Mouse (Mus musculus) embryonic facial prominence, embryonic 11.5 days (tissue): ENCODE data around the gene Ankle1. TPM values are rescaled to one million over a fixed set of nuclear protein-coding genes. Genes with fewer than 3 reads are reported as not detected.

Experiments used
- ATAC-seq: fragments of 200-750 bp; cut with Nextera tagmentation; replicated peaks from 2 replicates; pipeline ENCODE4 v1.8.0; 2017; ENCODE audit warnings: low read depth; ENCODE audit not compliant: insufficient number of reproducible peaks, low FRiP score, low TSS enrichment
- DNase-seq: peaks from one replicate; pipeline ENCODE4 v3.0.0-alpha.2; 2015; ENCODE audit warnings: low spot score
- H3K27ac ChIP-seq: fragments of 300-500 bp; sonication (generic); replicated peaks from 2 replicates; pipeline ENCODE4 v1.5.1; 2014; ENCODE audit warnings: mild to moderate bottlenecking, low read depth, low read length, control low read depth
- H3K27me3 ChIP-seq: fragments of 300-500 bp; sonication (generic); 2 replicates; pipeline ENCODE4 v1.6.1; 2014; ENCODE audit warnings: mild to moderate bottlenecking, low read length, moderate library complexity, mixed read lengths; ENCODE audit not compliant: control insufficient read depth, insufficient read depth
- H3K36me3 ChIP-seq: fragments of 300-500 bp; sonication (generic); replicated peaks from 2 replicates; pipeline ENCODE4 v1.6.1; 2014; ENCODE audit warnings: low read depth, mild to moderate bottlenecking, low read length, moderate library complexity, mixed read lengths; ENCODE audit not compliant: control insufficient read depth, insufficient read depth
- H3K4me1 ChIP-seq: fragments of 300-500 bp; sonication (generic); 2 replicates; pipeline ENCODE4 v1.6.1; 2014; ENCODE audit warnings: low read length, mixed read lengths; ENCODE audit not compliant: control insufficient read depth, insufficient read depth
- H3K4me2 ChIP-seq: fragments of 300-500 bp; sonication (generic); 2 replicates; pipeline ENCODE4 v1.6.1; 2014; ENCODE audit warnings: low read depth, mild to moderate bottlenecking, control low read depth, low read length, moderate library complexity
- H3K4me3 ChIP-seq: fragments of 300-500 bp; sonication (generic); 2 replicates; pipeline ENCODE4 v1.5.1; 2014; ENCODE audit warnings: low read depth, low read length, control low read depth
- H3K9ac ChIP-seq: fragments of 300-500 bp; sonication (generic); replicated peaks from 2 replicates; pipeline ENCODE4 v1.6.1; 2014; ENCODE audit warnings: mild to moderate bottlenecking, control low read depth, low read length
- H3K9me3 ChIP-seq: fragments of 300-500 bp; sonication (generic); replicated peaks from 2 replicates; pipeline ENCODE4 v1.6.1; 2016; ENCODE audit warnings: mild to moderate bottlenecking, low read length, inconsistent platforms, mixed read lengths; ENCODE audit not compliant: control insufficient read depth
- WGBS: fragments of 180-500 bp; shearing (Covaris S2); extraction: QIAGEN DNeasy Blood & Tissue Kit; methylation state at CpG from one replicate; pipeline ENCODE4 v1.1.7; 2014; 5-methylcytosine and 5-hydroxymethylcytosine counted together
- polyA plus RNA-seq: library from polyadenylated mRNA; unstranded; fragments of >200 nt; fragmentation: Nextera tagmentation; extraction: Ambion mirVana; gene quantifications from 2 replicates; pipeline ENCODE4 v1.2.1, GENCODE M21; 2014

The Ankle1 gene
- polyA plus RNA-seq, 1 experiment from 2014 or later: 9.0 TPM

DNA sequence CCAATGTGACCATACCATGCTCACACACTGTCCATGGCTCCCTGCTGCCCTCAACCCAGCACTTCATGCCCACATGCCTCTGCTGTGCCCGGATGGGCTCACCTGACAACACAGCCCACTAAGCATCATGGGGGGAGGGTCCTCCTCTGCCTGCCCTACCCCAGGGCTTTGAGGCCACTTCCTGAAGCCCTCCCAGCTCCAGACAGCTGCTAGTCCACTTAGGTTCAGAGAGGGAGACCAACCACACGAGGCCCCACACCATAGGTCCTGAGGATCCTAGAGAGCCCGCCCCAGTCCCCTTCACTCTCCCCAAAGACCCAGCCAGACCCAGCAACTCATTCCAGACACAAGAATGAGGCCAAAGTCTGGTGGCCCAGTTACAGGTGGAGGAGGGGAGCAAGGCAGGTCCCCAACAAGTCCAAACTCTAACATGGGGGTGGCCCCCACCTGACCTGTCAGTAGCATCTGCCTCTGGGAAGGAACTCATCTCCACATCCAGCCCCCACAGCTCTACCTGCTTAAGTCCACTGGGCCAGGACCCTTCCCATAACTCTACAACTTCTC, 26.2 kb upstream of the Ankle1 start:
- no peak for DNase-seq

DNA sequence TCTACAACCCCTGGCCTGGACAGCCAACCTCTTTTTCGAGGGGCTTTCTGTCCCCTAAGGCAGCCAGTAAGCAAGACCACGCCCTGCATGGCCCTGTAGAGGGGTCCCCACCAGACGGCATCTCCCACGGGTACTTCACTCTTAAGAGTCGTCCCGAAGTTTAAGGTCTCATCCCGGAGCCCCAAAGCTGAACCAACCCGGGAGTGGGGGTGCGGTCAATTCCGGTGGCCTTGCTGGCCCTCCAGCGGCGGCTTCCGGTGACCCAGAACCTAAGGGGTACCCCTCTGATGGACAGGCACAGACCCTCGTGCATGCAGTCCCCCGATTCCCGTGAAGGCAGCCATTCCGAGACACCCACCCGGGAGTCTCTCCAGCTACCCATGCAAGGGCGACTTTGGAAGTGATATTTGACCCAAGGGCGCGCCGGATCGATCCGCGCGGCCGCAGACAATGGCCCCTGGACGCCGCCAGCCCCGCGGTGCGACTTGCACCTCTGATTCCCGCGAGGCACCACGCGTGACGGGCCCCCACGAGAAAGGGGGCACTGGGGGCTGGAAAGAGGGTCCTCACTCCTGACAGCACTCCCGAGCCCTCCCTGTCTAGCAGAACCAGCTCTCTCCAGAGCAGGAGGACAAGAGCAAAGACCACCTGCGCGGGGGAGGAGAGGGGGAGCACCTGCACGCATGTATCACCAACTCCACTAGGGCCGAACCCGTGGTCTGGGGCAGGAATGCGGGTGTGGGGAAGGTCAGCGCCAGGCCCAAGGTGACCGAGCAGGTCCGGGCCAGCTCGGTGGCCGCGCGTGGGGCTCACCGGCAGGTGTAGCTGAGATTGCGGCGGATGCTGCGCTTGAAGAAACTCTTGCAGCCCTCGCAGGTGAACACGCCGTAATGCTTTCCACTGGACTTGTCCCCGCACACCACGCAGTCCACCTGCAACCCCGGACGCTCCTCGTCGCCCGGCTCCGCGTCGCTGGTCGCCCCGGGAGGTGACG, 25.3 kb upstream of the Ankle1 start:
- 2% methylated on average over 72 of the region's 72 CpGs for WGBS

More for the DNA sequence above, 26.2 kb upstream of the Ankle1 start:
- Histone ChIP-seq H3K4me3 (peak overlapping the region; percentile 67), H3K27ac (0 out of 2 replicates have a peak overlapping the region, but pooled peaks have one; percentile 8), H3K27me3 (no peaks in the 10 kb centered on the region), H3K36me3 (no peaks in the 10 kb centered on the region), H3K9me3 (no peaks in the 10 kb centered on the region), H3K4me2 (peak overlapping the region; percentile 98), H3K9ac (peak overlapping the region; percentile 67), H3K4me1 (peaks cover 17% of the 10 kb centered on the region)
- WGBS: 34% methylated on average over 3 of the region's 3 CpGs
- no peak for ATAC-seq

DNA sequence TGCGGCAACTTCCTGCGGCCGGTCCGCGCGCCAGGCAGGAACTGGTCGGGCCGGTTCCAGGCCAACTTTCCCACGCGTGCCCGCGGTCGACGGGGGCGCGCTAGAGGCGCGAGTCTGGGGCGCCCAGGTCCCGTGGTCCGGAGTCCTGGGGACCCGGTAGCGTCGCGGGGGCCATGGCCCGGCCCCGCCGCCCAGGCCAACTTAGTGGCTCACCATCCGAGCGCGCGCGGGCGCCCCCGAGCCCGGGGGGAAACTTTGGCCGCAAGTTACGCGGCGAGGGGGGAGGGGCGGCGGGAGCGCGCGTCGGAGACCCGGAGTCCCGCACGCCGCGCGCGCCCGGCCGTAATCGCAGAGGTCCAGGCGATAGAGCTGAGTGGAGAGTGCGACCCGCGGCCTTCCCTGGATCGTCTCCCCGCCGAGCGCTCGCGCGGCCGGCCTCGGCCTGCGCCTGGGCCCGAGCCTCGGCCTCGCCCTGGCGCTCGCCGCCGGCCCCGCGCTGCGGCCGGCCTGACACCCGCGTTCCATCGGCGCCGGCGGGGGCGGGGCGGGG, 24.3 kb upstream of the Ankle1 start, which contains the start of gene Nr2f6:
Nr2f6 (minus strand) TSS at position 540 of the 550 bp plus-strand sequence.
- H3K4me1 ChIP-seq: peaks cover 8% of the 10 kb centered on the region
- no peaks in the 10 kb centered on the region for H3K27me3 ChIP-seq
- H3K9ac ChIP-seq: peak within 1 kb of the TSS; percentile 67
- DNase-seq (peak; percentile 80), ATAC-seq (peak; percentile 50; the same call in 1 of the 2 replicates)
- no peaks in the 10 kb centered on the region for H3K36me3 ChIP-seq
- peak within 1 kb of the TSS; percentile 67 for H3K4me3 ChIP-seq
- H3K9me3 ChIP-seq: no peaks in the 10 kb centered on the region
- peak within 1 kb of the TSS; percentile 92 for H3K27ac ChIP-seq
- WGBS: under 1% methylated on average over 64 of the region's 89 CpGs
- peak within 1 kb of the TSS; percentile 98 for H3K4me2 ChIP-seq

More for the DNA sequence above, 25.3 kb upstream of the Ankle1 start:
- H3K9me3 ChIP-seq: no peaks in the 10 kb centered on the region
- H3K4me3 ChIP-seq: peak overlapping the region; percentile 67
- ATAC-seq (no peak), DNase-seq (peak; percentile 38)
- peak overlapping the region; percentile 98 for H3K4me2 ChIP-seq
- H3K4me1 ChIP-seq: peaks cover 17% of the 10 kb centered on the region
- peak overlapping the region; percentile 92; the same call in 1 of the 2 replicates for H3K27ac ChIP-seq
- no peaks in the 10 kb centered on the region for H3K36me3 ChIP-seq
- H3K27me3 ChIP-seq: no peaks in the 10 kb centered on the region
- H3K9ac ChIP-seq: peak overlapping the region; percentile 67

DNA sequence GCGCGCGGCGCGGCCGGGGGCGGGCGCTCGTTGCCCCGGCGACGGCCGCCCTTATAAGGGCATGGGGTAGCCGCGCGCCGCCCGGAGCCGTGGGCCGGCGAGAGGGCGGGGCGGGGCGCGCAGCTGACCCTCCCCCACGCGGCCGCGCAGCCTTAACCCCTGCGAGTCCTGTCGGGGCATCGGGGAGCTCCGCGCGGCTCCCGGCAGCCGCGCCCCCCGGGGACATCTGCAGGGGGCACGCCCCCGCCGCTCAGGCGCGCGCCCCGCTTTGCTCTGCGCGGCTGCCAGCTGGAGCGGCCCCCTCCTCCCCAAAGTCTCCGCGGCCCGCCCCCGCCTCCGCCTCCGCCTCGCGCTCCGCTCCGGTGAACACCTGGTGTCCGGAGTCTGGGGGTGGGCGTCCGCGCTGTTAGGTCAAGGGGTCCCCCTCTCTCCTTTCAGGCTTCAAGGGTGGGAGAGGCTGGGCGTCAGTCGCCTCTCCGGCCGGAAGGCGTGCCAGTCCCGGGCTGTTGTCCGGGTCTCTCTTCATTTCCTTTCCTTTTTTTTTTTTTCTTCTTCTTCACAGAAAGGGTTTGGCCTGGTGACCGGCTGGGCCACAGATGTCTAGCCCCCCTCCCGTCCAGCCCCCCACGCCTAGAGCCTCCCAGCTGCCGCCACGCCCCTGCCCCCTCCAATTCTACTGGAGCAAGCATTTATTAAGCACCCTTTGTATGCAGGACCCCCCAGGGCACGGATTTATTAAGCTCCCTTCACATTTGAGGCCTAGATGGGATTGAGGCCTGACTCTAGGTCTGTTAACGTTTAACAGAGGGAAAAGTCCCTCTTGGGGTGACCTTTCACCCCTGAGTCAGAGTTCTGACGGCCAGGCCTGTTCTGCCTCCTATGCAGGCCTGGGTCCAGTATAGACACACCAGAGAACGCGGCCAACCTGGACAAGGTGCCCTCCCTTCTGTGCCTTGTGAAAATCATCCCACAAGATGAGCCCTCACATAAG, 23.5 kb upstream of the Ankle1 start:
- Histone ChIP-seq H3K36me3 (no peaks in the 10 kb centered on the region), H3K27me3 (no peaks in the 10 kb centered on the region), H3K27ac (peak overlapping the region; percentile 92), H3K4me1 (peaks cover 8% of the 10 kb centered on the region), H3K9me3 (no peaks in the 10 kb centered on the region), H3K9ac (peak overlapping the region; percentile 67), H3K4me3 (peak overlapping the region; percentile 67), H3K4me2 (peak overlapping the region; percentile 98)
- 1% methylated on average over 62 of the region's 80 CpGs for WGBS
- peak; percentile 84 for ATAC-seq
- DNase-seq: peak; percentile 92

DNA sequence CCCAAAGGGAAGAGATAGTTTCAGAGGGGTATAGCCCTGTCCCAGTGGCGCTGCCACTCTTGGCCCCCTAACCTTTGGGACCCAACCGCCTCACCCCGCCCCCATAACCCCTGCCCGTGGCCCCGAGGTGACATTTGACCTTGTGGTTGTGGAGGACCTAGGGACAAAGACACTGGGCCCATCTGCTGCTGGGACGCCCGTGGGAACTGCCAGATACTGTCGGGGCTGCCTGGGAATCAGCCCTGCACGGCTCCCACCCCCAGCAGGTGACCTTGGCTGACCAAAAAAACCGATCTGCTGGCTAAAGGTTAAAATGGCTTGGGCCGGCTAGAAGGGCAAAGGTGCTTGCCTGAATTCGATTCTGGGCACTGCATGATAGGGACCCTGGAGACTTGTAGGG, 22.4 kb upstream of the Ankle1 start:
- peak overlapping the region; percentile 56; the same call in 1 of the 2 replicates for H3K27ac ChIP-seq
- DNase-seq: no peak

DNA sequence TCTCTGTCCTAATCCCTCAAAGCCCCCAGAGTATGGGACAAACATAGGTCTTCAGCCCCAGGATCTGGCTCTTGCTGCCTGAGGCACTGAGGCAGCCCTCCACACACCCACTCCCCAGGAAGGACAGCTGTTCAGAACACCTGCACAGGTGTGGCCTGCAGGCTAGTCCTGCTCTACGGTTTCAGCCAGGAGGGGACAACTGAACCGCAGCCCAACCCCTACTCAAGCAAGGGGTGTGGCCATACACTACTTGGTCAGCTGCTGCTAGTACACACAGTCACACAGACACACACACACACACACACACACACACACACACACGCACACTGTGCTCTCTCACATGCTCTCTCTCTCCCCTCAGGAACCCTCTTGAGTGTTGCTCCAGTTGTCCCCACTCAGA, 21.9 kb upstream of the Ankle1 start:
- Histone ChIP-seq H3K27me3 (no peaks in the 10 kb centered on the region), H3K4me3 (no peak overlapping the region), H3K36me3 (no peaks in the 10 kb centered on the region), H3K9me3 (no peaks in the 10 kb centered on the region), H3K9ac (no peak overlapping the region; the same call in 1 of the 2 replicates), H3K27ac (peak overlapping the region; percentile 56; the same call in 1 of the 2 replicates), H3K4me1 (peaks cover 8% of the 10 kb centered on the region), H3K4me2 (no peak overlapping the region)
- ATAC-seq (no peak), DNase-seq (no peak)
- WGBS: 34% methylated on average over 3 of the region's 3 CpGs

More for the DNA sequence above, 22.4 kb upstream of the Ankle1 start:
- Histone ChIP-seq H3K4me2 (no peak overlapping the region), H3K9me3 (no peaks in the 10 kb centered on the region), H3K27me3 (no peaks in the 10 kb centered on the region), H3K4me1 (peaks cover 8% of the 10 kb centered on the region), H3K36me3 (no peaks in the 10 kb centered on the region), H3K9ac (peak overlapping the region; percentile 18), H3K4me3 (no peak overlapping the region)
- ATAC-seq: no peak
- 10% methylated on average over 12 of the region's 12 CpGs for WGBS

DNA sequence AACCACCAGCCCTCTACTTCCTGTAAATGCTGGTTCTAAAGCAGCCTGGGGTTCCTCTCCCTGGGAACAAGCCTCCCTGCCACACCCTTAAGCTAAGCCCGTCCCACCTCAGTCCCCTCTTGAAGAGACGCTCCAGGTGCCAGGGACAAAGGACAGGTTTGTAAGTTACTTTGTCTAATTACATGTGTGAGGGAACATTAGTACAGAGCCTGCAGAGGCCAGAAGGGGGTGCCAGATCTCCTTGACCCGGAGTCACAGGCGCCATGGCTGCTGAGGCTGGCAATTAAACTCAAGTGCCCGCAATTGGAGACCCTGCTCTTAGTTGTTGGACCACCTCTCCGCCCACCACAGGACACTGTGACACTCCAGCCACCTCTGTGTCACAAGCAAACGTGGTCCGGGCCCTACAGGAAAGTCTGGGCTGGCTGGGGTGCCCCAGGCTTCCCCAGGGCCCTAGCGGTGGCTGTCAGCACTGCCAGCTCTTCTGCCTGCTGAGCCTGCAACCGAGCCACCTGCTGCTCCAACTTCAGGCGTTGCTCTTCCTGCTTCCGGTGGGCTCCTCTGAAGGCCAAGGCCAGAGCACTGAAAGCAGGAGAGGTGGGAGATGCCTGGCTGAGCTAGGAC, 20.5 kb upstream of the Ankle1 start:
- no peaks in the 10 kb centered on the region for H3K9me3 ChIP-seq
- H3K27ac ChIP-seq: no peak overlapping the region
- no peaks in the 10 kb centered on the region for H3K27me3 ChIP-seq
- H3K4me3 ChIP-seq: no peak overlapping the region
- 73% methylated on average over 12 of the region's 12 CpGs for WGBS
- ATAC-seq (no peak), DNase-seq (no peak)
- no peak overlapping the region for H3K9ac ChIP-seq
- no peak overlapping the region for H3K4me2 ChIP-seq
- H3K4me1 ChIP-seq: peaks cover 4% of the 10 kb centered on the region
- H3K36me3 ChIP-seq: no peaks in the 10 kb centered on the region
